Mouse (Mus musculus): ENCODE measurements around the gene Ndufv3.

DNA sequence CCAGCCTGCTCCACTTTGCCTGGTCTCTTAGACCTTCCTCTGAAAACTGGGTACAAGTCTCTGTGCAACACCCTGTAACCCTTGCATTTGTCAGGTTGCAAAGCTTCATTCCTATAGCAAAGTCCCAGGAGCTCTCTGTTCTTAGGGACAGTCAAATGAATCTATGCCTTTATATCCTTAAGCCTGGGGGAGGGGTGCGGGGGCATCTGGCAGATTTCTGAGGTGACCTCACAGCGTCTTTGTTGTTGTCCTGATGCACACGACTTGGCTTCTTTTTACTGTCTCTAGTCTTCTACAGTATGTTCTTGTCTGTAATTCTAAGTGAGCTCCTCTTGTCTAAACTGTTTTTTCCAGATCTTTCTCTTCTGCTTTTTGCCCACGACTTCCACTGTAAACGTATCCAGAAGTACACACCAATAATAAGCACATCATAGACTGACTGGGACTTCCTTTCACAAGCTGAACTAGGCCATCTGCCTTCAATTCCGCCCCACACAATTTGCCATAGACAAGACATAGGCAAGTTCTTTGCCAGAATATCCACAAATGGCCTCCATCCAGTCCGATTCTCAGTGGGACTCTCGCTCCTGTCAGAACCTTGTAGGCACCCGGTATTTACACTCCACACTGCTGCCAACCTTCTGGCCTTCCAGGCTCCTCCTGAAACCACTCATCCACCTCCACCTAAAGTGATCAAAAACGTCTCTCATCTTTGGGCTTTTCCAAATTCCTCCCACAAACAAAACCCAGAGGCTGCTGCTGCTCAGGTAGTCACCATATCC is 56.7 kb downstream of the Ndufv3 start:
- TF ChIP-seq ELF1 (IDR thresholded peaks at IDR 0.05; ENCODE audit: low read depth, low read length), result no peak
- TF ChIP-seq CTCF (IDR thresholded peaks at IDR 0.05 in 2 of 3, conservative IDR thresholded peaks at IDR 0.05 in 1 of 3; ENCODE audit: control insufficient read depth in 1 of 3, insufficient read depth in 1 of 3, low read depth in 2 of 3, low read length in 3 of 3, poor library complexity in 1 of 3, severe bottlenecking in 1 of 3), result no peak
- no peak for TF ChIP-seq MYC (IDR thresholded peaks at IDR 0.05; ENCODE audit: low read depth, low read length)
- no peak for TF ChIP-seq ZMIZ1 (IDR thresholded peaks at IDR 0.05; ENCODE audit: low read depth, low read length)
- TF ChIP-seq POLR2A (IDR thresholded peaks at IDR 0.05; ENCODE audit: control insufficient read depth in 1 of 2, insufficient read depth in 1 of 2, low read depth in 1 of 2, low read length in 2 of 2, poor library complexity in 1 of 2), result no peak
- no peak for TF ChIP-seq USF1 (IDR thresholded peaks at IDR 0.05; ENCODE audit: low read depth, low read length)
- no peak for TF ChIP-seq ZKSCAN1 (IDR thresholded peaks at IDR 0.05; ENCODE audit: low read depth, low read length)
- no peak for TF ChIP-seq GATA1 (IDR thresholded peaks at IDR 0.05; ENCODE audit: low read depth, low read length)
- TF ChIP-seq CHD2 (IDR thresholded peaks at IDR 0.05; ENCODE audit: low read length), result no peak
- TF ChIP-seq ZC3H11A (IDR thresholded peaks at IDR 0.05; ENCODE audit: low read depth, low read length), result no peak
- no peak for TF ChIP-seq EP300 (IDR thresholded peaks at IDR 0.05; ENCODE audit: low read depth in 1 of 2, low read length in 2 of 2)
- TF ChIP-seq TBP (IDR thresholded peaks at IDR 0.05; ENCODE audit: low read depth, low read length), result no peak
- no peak for TF ChIP-seq NELFE (IDR thresholded peaks at IDR 0.05; ENCODE audit: low read depth, low read length)
- TF ChIP-seq SMC3 (IDR thresholded peaks at IDR 0.05; ENCODE audit: low read depth, low read length), result no peak

Measured in MEL (cell line).